Mouse (Mus musculus) lung, postnatal 0 days (tissue): ENCODE results near the gene Pdzd7. TPM values are rescaled to one million over a fixed set of nuclear protein-coding genes. Genes with fewer than 3 reads are reported as not detected.
A peak's percentile ranks its signal among the peaks of the same experiment; 100 is the strongest.
"Not testable (repeated sequence)": the region's sequence is repeated elsewhere in the genome, so short reads cannot be mapped to it uniquely, and the experiment has no call there.

Source experiments
- ATAC-seq: fragments of 200-750 bp; cut with Nextera tagmentation; 2 replicates; pipeline ENCODE4 v1.8.0; 2017; ENCODE audit warnings: moderate library complexity
- DNase-seq: peaks from one replicate; pipeline ENCODE4 v3.0.0-alpha.2; 2016; ENCODE audit warnings: low spot score
- H3K27ac ChIP-seq: fragments of 300-500 bp; sonication (generic); 2 replicates; pipeline ENCODE4 v1.5.1; 2014; ENCODE audit warnings: antibody characterized with exemption, mild to moderate bottlenecking, low read length, mixed read lengths
- H3K27me3 ChIP-seq: fragments of 300-500 bp; sonication (generic); replicated peaks from 2 replicates; pipeline ENCODE4 v1.6.1; 2014; ENCODE audit warnings: low read length, mixed read lengths; ENCODE audit not compliant: insufficient read depth
- H3K36me3 ChIP-seq: fragments of 300-500 bp; sonication (generic); 2 replicates; pipeline ENCODE4 v1.6.1; 2014; ENCODE audit warnings: low read length, mixed read lengths; ENCODE audit not compliant: insufficient read depth
- H3K4me1 ChIP-seq: fragments of 300-500 bp; sonication (generic); 2 replicates; pipeline ENCODE4 v1.6.1; 2014; ENCODE audit warnings: antibody characterized with exemption, low read depth, low read length, mixed read lengths; ENCODE audit not compliant: insufficient read depth
- H3K4me2 ChIP-seq: fragments of 300-500 bp; sonication (generic); replicated peaks from 2 replicates; pipeline ENCODE4 v1.6.1; 2014; ENCODE audit warnings: low read depth, mild to moderate bottlenecking, low read length, moderate library complexity, mixed read lengths
- H3K4me3 ChIP-seq: fragments of 300-500 bp; sonication (generic); 2 replicates; pipeline ENCODE4 v1.5.1; 2014; ENCODE audit warnings: low read depth, low read length
- H3K9ac ChIP-seq: fragments of 300-500 bp; sonication (generic); replicated peaks from 2 replicates; pipeline ENCODE4 v1.6.1; 2014; ENCODE audit warnings: low read depth, mild to moderate bottlenecking
- H3K9me3 ChIP-seq: fragments of 300-500 bp; sonication (generic); 2 replicates; pipeline ENCODE4 v1.6.1; 2016; ENCODE audit warnings: low read length, mixed read lengths
- CTCF ChIP-seq: IDR thresholded peaks from 2 replicates; pipeline ENCODE4 v1.5.1; 2016; ENCODE audit warnings: antibody characterized with exemption, mild to moderate bottlenecking
- EP300 ChIP-seq: IDR thresholded peaks from 2 replicates; pipeline ENCODE4 v1.6.1; 2016; ENCODE audit warnings: antibody characterized with exemption, mild to moderate bottlenecking, control low read depth
- WGBS: fragments of 180-500 bp; shearing (Covaris S2); extraction: QIAGEN DNeasy Blood & Tissue Kit; methylation state at CpG from one replicate; pipeline ENCODE4 v1.1.7; 2014; 5-methylcytosine and 5-hydroxymethylcytosine counted together
- polyA plus RNA-seq: library from polyadenylated mRNA; unstranded; fragments of >200 nt; fragmentation: Nextera tagmentation; extraction: Ambion mirVana; gene quantifications from 2 replicates; pipeline ENCODE4 v1.2.1, GENCODE M21; 2015

Pdzd7 gene
- polyA plus RNA-seq, 1 experiment from 2014 or later: 0.12 TPM

- Histone ChIP-seq H3K4me3 (no peak overlapping the region), H3K36me3 (no peaks in the 10 kb centered on the region), H3K4me1 (no peaks in the 10 kb centered on the region), H3K9me3 (no peaks in the 10 kb centered on the region), H3K9ac (no peak overlapping the region), H3K27ac (no peak overlapping the region), H3K4me2 (no peak overlapping the region), H3K27me3 (peaks cover 9% of the 10 kb centered on the region; the same call in 1 of the 2 replicates)
- ATAC-seq: no peak
- WGBS: 49% methylated on average over 12 of the region's 13 CpGs
- TF ChIP-seq EP300: no peak
- no peak for TF ChIP-seq CTCF
- DNase-seq: no peak
Observed at GRCm38 (mm10) chr19:45040214-45040613, 5.3 kb downstream of the Pdzd7 start.

- not testable (repeated sequence) for DNase-seq, H3K27me3 ChIP-seq, H3K4me2 ChIP-seq, H3K9ac ChIP-seq, H3K27ac ChIP-seq, H3K4me3 ChIP-seq, H3K9me3 ChIP-seq, ATAC-seq, H3K4me1 ChIP-seq, H3K36me3 ChIP-seq
- 81% methylated on average over 7 of the region's 7 CpGs for WGBS
Observed at GRCm38 (mm10) chr19:45038198-45038597, 7.3 kb downstream of the Pdzd7 start.

- 37% methylated on average over 15 of the region's 16 CpGs for WGBS
- H3K27me3 ChIP-seq: no peaks in the 10 kb centered on the region
- no peak overlapping the region for H3K4me2 ChIP-seq
- H3K36me3 ChIP-seq: no peaks in the 10 kb centered on the region
- H3K27ac ChIP-seq: no peak overlapping the region
- TF ChIP-seq CTCF (peak; percentile 87), EP300 (no peak)
- H3K4me1 ChIP-seq: no peaks in the 10 kb centered on the region
- no peak overlapping the region for H3K4me3 ChIP-seq
- no peak overlapping the region for H3K9ac ChIP-seq
- ATAC-seq: peak; percentile 52
- DNase-seq: peak; percentile 46
- H3K9me3 ChIP-seq: no peaks in the 10 kb centered on the region
Observed at GRCm38 (mm10) chr19:45036867-45037266, 8.7 kb downstream of the Pdzd7 start.

GRCm38 (mm10) chr19:45032570-45033332, 12.8 kb downstream of the Pdzd7 start:
- no peaks in the 10 kb centered on the region for H3K27me3 ChIP-seq
- no peaks in the 10 kb centered on the region for H3K36me3 ChIP-seq
- H3K9me3 ChIP-seq: no peaks in the 10 kb centered on the region
- ATAC-seq (no peak), DNase-seq (peak; percentile 66)
- no peak overlapping the region for H3K4me2 ChIP-seq
- H3K4me1 ChIP-seq: no peaks in the 10 kb centered on the region; the same call in 1 of the 2 replicates
- TF ChIP-seq EP300: no peak
- TF ChIP-seq CTCF: peak; percentile 69
- WGBS: 49% methylated on average over 17 of the region's 17 CpGs
- H3K9ac ChIP-seq: no peak overlapping the region
- H3K4me3 ChIP-seq: no peak overlapping the region
- no peak overlapping the region for H3K27ac ChIP-seq

GRCm38 (mm10) chr19:45031780-45032179, 13.7 kb downstream of the Pdzd7 start:
- Histone ChIP-seq H3K27me3 (no peaks in the 10 kb centered on the region), H3K4me3 (no peak overlapping the region), H3K9ac (no peak overlapping the region), H3K27ac (no peak overlapping the region), H3K36me3 (no peaks in the 10 kb centered on the region), H3K4me2 (no peak overlapping the region), H3K4me1 (no peaks in the 10 kb centered on the region; the same call in 1 of the 2 replicates), H3K9me3 (no peaks in the 10 kb centered on the region)
- 8% methylated on average over 4 of the region's 4 CpGs for WGBS
- peak; percentile 92 for DNase-seq
- peak; percentile 66 for ATAC-seq
- TF ChIP-seq EP300 (no peak), CTCF (peak; percentile 89)

GRCm38 (mm10) chr19:45030746-45031693, 14.5 kb downstream of the Pdzd7 start:
- no peak overlapping the region for H3K27ac ChIP-seq
- ATAC-seq (peak; percentile 52), DNase-seq (peak; percentile 95)
- TF ChIP-seq CTCF: peak; percentile 91
- no peak for TF ChIP-seq EP300
- no peaks in the 10 kb centered on the region; the same call in 1 of the 2 replicates for H3K4me1 ChIP-seq
- H3K36me3 ChIP-seq: 0 out of 2 replicates have a peak, but pooled peaks cover 6% of the 10 kb centered on the region
- H3K4me2 ChIP-seq: peak overlapping the region; percentile 52
- no peaks in the 10 kb centered on the region for H3K9me3 ChIP-seq
- no peak overlapping the region for H3K9ac ChIP-seq
- H3K4me3 ChIP-seq: no peak overlapping the region
- H3K27me3 ChIP-seq: no peaks in the 10 kb centered on the region
- WGBS: 35% methylated on average over 20 of the region's 20 CpGs
